Mouse (Mus musculus): ENCODE measurements around the gene 6030452D12Rik. TPM values are rescaled to one million over a fixed set of nuclear protein-coding genes. Genes with fewer than 3 reads are reported as not detected.

Gene 6030452D12Rik
- polyA plus RNA-seq, 1 experiment from 2014 or later: not detected

- H3K27me3 ChIP-seq (replicated peaks; ENCODE audit: insufficient read depth, low read length): no peaks in the 10 kb centered on the region
- ATAC-seq (no peak), DNase-seq (ENCODE audit: low spot score) (no peak)
- WGBS: 80% methylated on average over 10 of the region's 10 CpGs
- H3K4me1 ChIP-seq (ENCODE audit: insufficient read depth, low read depth, low read length): no peaks in the 10 kb centered on the region
- H3K27ac ChIP-seq (ENCODE audit: low read length): no peak overlapping the region
- no peak overlapping the region for H3K4me3 ChIP-seq (ENCODE audit: low read depth, low read length)
- H3K9ac ChIP-seq (replicated peaks; ENCODE audit: low read depth): no peak overlapping the region
- H3K4me2 ChIP-seq (replicated peaks; ENCODE audit: low read depth, low read length): no peak overlapping the region
- no peak for TF ChIP-seq EP300 (IDR thresholded peaks at IDR 0.05)
- no peak for TF ChIP-seq CTCF (IDR thresholded peaks at IDR 0.05)
- H3K9me3 ChIP-seq (ENCODE audit: low read length): no peaks in the 10 kb centered on the region
- no peaks in the 10 kb centered on the region for H3K36me3 ChIP-seq (ENCODE audit: insufficient read depth, low read length)
Observed at GRCm38 (mm10) chr8:106548366-106548936, 48.1 kb downstream of the 6030452D12Rik start.

GRCm38 (mm10) chr8:106550906-106551305 is 50.6 kb downstream of the 6030452D12Rik start:
- Histone ChIP-seq H3K27ac (ENCODE audit: low read length) (no peak overlapping the region), H3K4me2 (replicated peaks; ENCODE audit: low read depth, low read length) (no peak overlapping the region), H3K27me3 (replicated peaks; ENCODE audit: insufficient read depth, low read length) (no peaks in the 10 kb centered on the region), H3K4me3 (ENCODE audit: low read depth, low read length) (no peak overlapping the region), H3K36me3 (ENCODE audit: insufficient read depth, low read length) (no peaks in the 10 kb centered on the region), H3K4me1 (ENCODE audit: insufficient read depth, low read depth, low read length) (no peaks in the 10 kb centered on the region), H3K9ac (replicated peaks; ENCODE audit: low read depth) (no peak overlapping the region), H3K9me3 (ENCODE audit: low read length) (no peaks in the 10 kb centered on the region)
- DNase-seq (ENCODE audit: low spot score) (no peak), ATAC-seq (no peak)
- WGBS: 97% methylated on average over 1 of the region's 1 CpGs
- TF ChIP-seq CTCF (IDR thresholded peaks at IDR 0.05): no peak
- TF ChIP-seq EP300 (IDR thresholded peaks at IDR 0.05): no peak

GRCm38 (mm10) chr8:106554011-106554410 is 53.7 kb downstream of the 6030452D12Rik start:
- Histone ChIP-seq H3K27ac (ENCODE audit: low read length) (no peak overlapping the region), H3K9me3 (ENCODE audit: low read length) (no peaks in the 10 kb centered on the region), H3K4me3 (ENCODE audit: low read depth, low read length) (no peak overlapping the region), H3K36me3 (ENCODE audit: insufficient read depth, low read length) (no peaks in the 10 kb centered on the region), H3K27me3 (replicated peaks; ENCODE audit: insufficient read depth, low read length) (no peaks in the 10 kb centered on the region), H3K9ac (replicated peaks; ENCODE audit: low read depth) (no peak overlapping the region), H3K4me2 (replicated peaks; ENCODE audit: low read depth, low read length) (no peak overlapping the region), H3K4me1 (ENCODE audit: insufficient read depth, low read depth, low read length) (no peaks in the 10 kb centered on the region)
- WGBS: 94% methylated on average over 5 of the region's 5 CpGs
- DNase-seq (ENCODE audit: low spot score) (no peak), ATAC-seq (no peak)
- TF ChIP-seq EP300 (IDR thresholded peaks at IDR 0.05) (no peak), CTCF (IDR thresholded peaks at IDR 0.05) (0 out of 2 replicates have a peak, but pooled peaks have one; percentile 8)

- H3K27me3 ChIP-seq (replicated peaks; ENCODE audit: insufficient read depth, low read length): no peaks in the 10 kb centered on the region
- H3K27ac ChIP-seq (ENCODE audit: low read length): no peak overlapping the region
- 0 out of 2 replicates have a peak, but pooled peaks cover 1% of the 10 kb centered on the region for H3K4me1 ChIP-seq (ENCODE audit: insufficient read depth, low read depth, low read length)
- H3K4me2 ChIP-seq (replicated peaks; ENCODE audit: low read depth, low read length): no peak overlapping the region
- no peak for DNase-seq (ENCODE audit: low spot score)
- H3K9me3 ChIP-seq (ENCODE audit: low read length): no peaks in the 10 kb centered on the region
- no peaks in the 10 kb centered on the region for H3K36me3 ChIP-seq (ENCODE audit: insufficient read depth, low read length)
- ATAC-seq: no peak
- no peak for TF ChIP-seq CTCF (IDR thresholded peaks at IDR 0.05)
- TF ChIP-seq EP300 (IDR thresholded peaks at IDR 0.05): no peak
- 52% methylated on average over 4 of the region's 7 CpGs for WGBS
- H3K9ac ChIP-seq (replicated peaks; ENCODE audit: low read depth): no peak overlapping the region
- H3K4me3 ChIP-seq (ENCODE audit: low read depth, low read length): no peak overlapping the region
Observed at GRCm38 (mm10) chr8:106556068-106556645, 55.8 kb downstream of the 6030452D12Rik start.

Other genes with a start within 250 kb of the 6030452D12Rik start
- gene Smpd3, start 162.5 kb upstream of the 6030452D12Rik start, polyA plus RNA-seq (2015; fragmentation: Nextera tagmentation; extraction: Ambion mirVana): 1.5 and 1.7 TPM in 2 replicates
- gene Zfp90, start 85.2 kb upstream of the 6030452D12Rik start, polyA plus RNA-seq (2015; fragmentation: Nextera tagmentation; extraction: Ambion mirVana): 8.8 and 9.9 TPM in 2 replicates
- 2.3 and 2.6 TPM in 2 replicates for gene Cdh3, start 10.4 kb downstream of the 6030452D12Rik start, polyA plus RNA-seq (2015; fragmentation: Nextera tagmentation; extraction: Ambion mirVana)
- gene Gm10073, start 72.9 kb downstream of the 6030452D12Rik start, polyA plus RNA-seq (2015; fragmentation: Nextera tagmentation; extraction: Ambion mirVana): 8.0 and 9.0 TPM in 2 replicates
- gene Cdh1, start 102.8 kb downstream of the 6030452D12Rik start, polyA plus RNA-seq (2015; fragmentation: Nextera tagmentation; extraction: Ambion mirVana): 88.2 and 106 TPM in 2 replicates
- 3.5 and 3.7 TPM in 2 replicates for gene Tango6, start 182.5 kb downstream of the 6030452D12Rik start, polyA plus RNA-seq (2015; fragmentation: Nextera tagmentation; extraction: Ambion mirVana)